8 mouse cellular contexts compared by ENCODE assay signal in genomic region chr13:100776056-100776419, GRCm38 (mm10). TPM values are rescaled to one million over a fixed set of nuclear protein-coding genes. Genes with fewer than 3 reads are reported as not detected.
DNase-seq lines count a peak whose midpoint lies in the region; ATAC-seq and TF ChIP-seq lines count a peak whose summit lies in the region.

No protein-coding gene starts in this region.

- no peak for TF ChIP-seq CTCF in kidney, postnatal 0 days (IDR thresholded peaks at IDR 0.05; ENCODE audit: low read depth)

- H3K9me3 ChIP-seq in kidney, postnatal 0 days (replicated peaks; ENCODE audit: low read length), result no peaks in the 10 kb centered on the region
- H3K9me3 ChIP-seq in embryonic facial prominence, embryonic 11.5 days (replicated peaks; ENCODE audit: control insufficient read depth, low read length), result no peaks in the 10 kb centered on the region
- H3K9me3 ChIP-seq in hindbrain, embryonic 14.5 days (ENCODE audit: control insufficient read depth, low read length), result no peaks in the 10 kb centered on the region
- no peaks in the 10 kb centered on the region for H3K9me3 ChIP-seq in midbrain, embryonic 14.5 days (ENCODE audit: control insufficient read depth, low read length)

- no peaks in the 10 kb centered on the region for H3K36me3 ChIP-seq in kidney, postnatal 0 days (ENCODE audit: insufficient read depth, low read length)
- peaks cover 2% of the 10 kb centered on the region; the same call in 1 of the 2 replicates for H3K36me3 ChIP-seq in embryonic facial prominence, embryonic 11.5 days (replicated peaks; ENCODE audit: control insufficient read depth, insufficient read depth, low read depth, low read length)
- H3K36me3 ChIP-seq in hindbrain, embryonic 14.5 days (replicated peaks; ENCODE audit: control insufficient read depth, insufficient read depth), result no peaks in the 10 kb centered on the region
- H3K36me3 ChIP-seq in midbrain, embryonic 14.5 days (ENCODE audit: control insufficient read depth, insufficient read depth, low read length), result peaks cover 3% of the 10 kb centered on the region; the same call in 1 of the 2 replicates

- H3K4me1 ChIP-seq in kidney, postnatal 0 days (replicated peaks; ENCODE audit: insufficient read depth, low read length), result no peaks in the 10 kb centered on the region
- no peaks in the 10 kb centered on the region for H3K4me1 ChIP-seq in embryonic facial prominence, embryonic 11.5 days (ENCODE audit: control insufficient read depth, insufficient read depth, low read length)
- peaks cover 6% of the 10 kb centered on the region; the same call in 1 of the 2 replicates for H3K4me1 ChIP-seq in hindbrain, embryonic 14.5 days (replicated peaks; ENCODE audit: control insufficient read depth, insufficient read depth, low read length)
- peaks cover 6% of the 10 kb centered on the region for H3K4me1 ChIP-seq in midbrain, embryonic 14.5 days (ENCODE audit: control insufficient read depth, insufficient read depth, low read length)

- WGBS in kidney, postnatal 0 days, result 11% methylated on average over 8 of the region's 8 CpGs
- WGBS in embryonic facial prominence, embryonic 11.5 days, result 18% methylated on average over 8 of the region's 8 CpGs
- WGBS in hindbrain, embryonic 14.5 days, result 13% methylated on average over 8 of the region's 8 CpGs
- 17% methylated on average over 8 of the region's 8 CpGs for WGBS in midbrain, embryonic 14.5 days

- peak overlapping the region; percentile 88 for H3K4me2 ChIP-seq in kidney, postnatal 0 days (ENCODE audit: low read length)
- peak overlapping the region; percentile 34 for H3K4me2 ChIP-seq in embryonic facial prominence, embryonic 11.5 days (ENCODE audit: low read depth, low read length)
- peak overlapping the region; percentile 94 for H3K4me2 ChIP-seq in hindbrain, embryonic 14.5 days (replicated peaks)
- peak overlapping the region; percentile 91 for H3K4me2 ChIP-seq in midbrain, embryonic 14.5 days (ENCODE audit: low read length)

- H3K4me3 ChIP-seq in kidney, postnatal 0 days (replicated peaks; ENCODE audit: low read depth, low read length), result peak overlapping the region; percentile 65
- H3K4me3 ChIP-seq in embryonic facial prominence, embryonic 11.5 days (ENCODE audit: low read depth, low read length), result peak overlapping the region; percentile 89
- H3K4me3 ChIP-seq in hindbrain, embryonic 14.5 days (replicated peaks; ENCODE audit: low read length), result peak overlapping the region; percentile 64
- H3K4me3 ChIP-seq in midbrain, embryonic 14.5 days (replicated peaks; ENCODE audit: low read depth, low read length), result peak overlapping the region; percentile 65

- peak; percentile 17; the same call in 1 of the 2 replicates for ATAC-seq in kidney, postnatal 0 days (replicated peaks; ENCODE audit: low FRiP score, low read depth)
- peak; percentile 4; the same call in 1 of the 2 replicates for ATAC-seq in embryonic facial prominence, embryonic 11.5 days (replicated peaks; ENCODE audit: insufficient number of reproducible peaks, low FRiP score, low TSS enrichment, low read depth)
- ATAC-seq in hindbrain, embryonic 14.5 days (ENCODE audit: low FRiP score), result peak; percentile 44
- ATAC-seq in midbrain, embryonic 14.5 days (ENCODE audit: low FRiP score, low TSS enrichment), result peak; percentile 49

- H3K27ac ChIP-seq in kidney, postnatal 0 days, result no peak overlapping the region
- no peak overlapping the region for H3K27ac ChIP-seq in embryonic facial prominence, embryonic 11.5 days (replicated peaks; ENCODE audit: low read depth, low read length)
- peak overlapping the region; percentile 66; the same call in 1 of the 2 replicates for H3K27ac ChIP-seq in hindbrain, embryonic 14.5 days
- peak overlapping the region; percentile 53; the same call in 1 of the 2 replicates for H3K27ac ChIP-seq in midbrain, embryonic 14.5 days (replicated peaks; ENCODE audit: low read depth, low read length)

- H3K9ac ChIP-seq in kidney, postnatal 0 days (ENCODE audit: low read depth, low read length), result peak overlapping the region; percentile 40; the same call in 1 of the 2 replicates
- H3K9ac ChIP-seq in embryonic facial prominence, embryonic 11.5 days (replicated peaks; ENCODE audit: low read length), result peak overlapping the region; percentile 85; the same call in 1 of the 2 replicates
- peak overlapping the region; percentile 49 for H3K9ac ChIP-seq in hindbrain, embryonic 14.5 days
- peak overlapping the region; percentile 45; the same call in 1 of the 2 replicates for H3K9ac ChIP-seq in midbrain, embryonic 14.5 days (replicated peaks; ENCODE audit: low read length)

- H3K27me3 ChIP-seq in kidney, postnatal 0 days (ENCODE audit: insufficient read depth, low read length), result no peaks in the 10 kb centered on the region
- H3K27me3 ChIP-seq in embryonic facial prominence, embryonic 11.5 days (ENCODE audit: control insufficient read depth, insufficient read depth, low read length), result no peaks in the 10 kb centered on the region
- H3K27me3 ChIP-seq in hindbrain, embryonic 14.5 days (ENCODE audit: control insufficient read depth, insufficient read depth, low read length), result no peaks in the 10 kb centered on the region
- H3K27me3 ChIP-seq in midbrain, embryonic 14.5 days (ENCODE audit: control insufficient read depth, insufficient read depth, low read length), result no peaks in the 10 kb centered on the region

- intact Hi-C loops in gastrocnemius, postnatal 14 days (cut with DNase I; ENCODE audit: low total_unique reads), result no loop called here

- DNase-seq in kidney, postnatal 0 days (ENCODE audit: low spot score), result no peak
- DNase-seq in kidney, adult 18-20 months, result no peak
- DNase-seq in embryonic facial prominence, embryonic 11.5 days (ENCODE audit: low spot score), result no peak
- DNase-seq in hindbrain, embryonic 14.5 days (ENCODE audit: low spot score), result no peak
- no peak for DNase-seq in midbrain, embryonic 14.5 days
- no peak for DNase-seq in gastrocnemius, postnatal 14 days
- no peak for DNase-seq in frontal cortex, adult 2 months (ENCODE audit: extremely low spot score in 1 of 2, low spot score in 1 of 2)
- DNase-seq in cerebellum, postnatal 4 days (ENCODE audit: low spot score in 2 of 2), result no peak

RNA-seq across cellular contexts. Expression of gene Cenph, which starts 0.3 kb away (rescaled TPM):
- 20.9 and 23.8 TPM in 2 replicates for polyA plus RNA-seq in kidney, postnatal 0 days (2015; fragmentation: Nextera tagmentation; extraction: Ambion mirVana)
- polyA plus RNA-seq in embryonic facial prominence, embryonic 11.5 days (2014; fragmentation: Nextera tagmentation; extraction: Ambion mirVana), result 72.1 and 74.2 TPM in 2 replicates
- 6.7 and 6.9 TPM in 2 replicates for polyA plus RNA-seq in hindbrain, embryonic 14.5 days (2014; fragmentation: Nextera tagmentation; extraction: Ambion mirVana)
- polyA plus RNA-seq in midbrain, embryonic 14.5 days (2014; fragmentation: Nextera tagmentation; extraction: Ambion mirVana), result 5.1 and 8.3 TPM in 2 replicates
- under 1 TPM; 0.66 to 0.76 TPM for total RNA-seq in gastrocnemius, postnatal 14 days (2021)
- 1.7 TPM in 2 replicates for polyA plus RNA-seq in frontal cortex, adult 2 months (2012; rRNA removed)

RNA-seq across cellular contexts. Expression of gene Ccnb1, which starts 10.3 kb away (rescaled TPM):
- polyA plus RNA-seq in kidney, postnatal 0 days (2015; fragmentation: Nextera tagmentation; extraction: Ambion mirVana), result 101 and 103 TPM in 2 replicates
- polyA plus RNA-seq in embryonic facial prominence, embryonic 11.5 days (2014; fragmentation: Nextera tagmentation; extraction: Ambion mirVana), result 388 and 419 TPM in 2 replicates
- 40.7 and 51.4 TPM in 2 replicates for polyA plus RNA-seq in hindbrain, embryonic 14.5 days (2014; fragmentation: Nextera tagmentation; extraction: Ambion mirVana)
- 31.0 and 69.9 TPM in 2 replicates for polyA plus RNA-seq in midbrain, embryonic 14.5 days (2014; fragmentation: Nextera tagmentation; extraction: Ambion mirVana)
- total RNA-seq in gastrocnemius, postnatal 14 days (2021), result 1 to 10 TPM; 4.2 to 4.3 TPM
- 1.5 and 1.6 TPM in 2 replicates for polyA plus RNA-seq in frontal cortex, adult 2 months (2012; rRNA removed)

RNA-seq across cellular contexts. Expression of gene Mrps36, which starts 31.6 kb away (rescaled TPM):
- 255 and 260 TPM in 2 replicates for polyA plus RNA-seq in kidney, postnatal 0 days (2015; fragmentation: Nextera tagmentation; extraction: Ambion mirVana)
- polyA plus RNA-seq in embryonic facial prominence, embryonic 11.5 days (2014; fragmentation: Nextera tagmentation; extraction: Ambion mirVana), result 123 and 129 TPM in 2 replicates
- polyA plus RNA-seq in hindbrain, embryonic 14.5 days (2014; fragmentation: Nextera tagmentation; extraction: Ambion mirVana), result 154 and 169 TPM in 2 replicates
- 132 and 142 TPM in 2 replicates for polyA plus RNA-seq in midbrain, embryonic 14.5 days (2014; fragmentation: Nextera tagmentation; extraction: Ambion mirVana)
- total RNA-seq in gastrocnemius, postnatal 14 days (2021), result 100 to 1,000 TPM; 124 to 151 TPM
- polyA plus RNA-seq in frontal cortex, adult 2 months (2012; rRNA removed), result 79.5 and 83.3 TPM in 2 replicates

RNA-seq across cellular contexts. Expression of gene Cdk7, which starts 45.3 kb away (rescaled TPM):
- 87.2 and 89.1 TPM in 2 replicates for polyA plus RNA-seq in kidney, postnatal 0 days (2015; fragmentation: Nextera tagmentation; extraction: Ambion mirVana)
- 91.1 and 91.3 TPM in 2 replicates for polyA plus RNA-seq in embryonic facial prominence, embryonic 11.5 days (2014; fragmentation: Nextera tagmentation; extraction: Ambion mirVana)
- 37.6 and 42.3 TPM in 2 replicates for polyA plus RNA-seq in hindbrain, embryonic 14.5 days (2014; fragmentation: Nextera tagmentation; extraction: Ambion mirVana)
- polyA plus RNA-seq in midbrain, embryonic 14.5 days (2014; fragmentation: Nextera tagmentation; extraction: Ambion mirVana), result 43.2 and 46.0 TPM in 2 replicates
- total RNA-seq in gastrocnemius, postnatal 14 days (2021), result 10 to 100 TPM; 14.3 to 17.0 TPM
- polyA plus RNA-seq in frontal cortex, adult 2 months (2012; rRNA removed), result 18.6 and 22.2 TPM in 2 replicates

RNA-seq across cellular contexts. Expression of gene Slc30a5, which starts 57.2 kb away (rescaled TPM):
- 53.0 and 54.5 TPM in 2 replicates for polyA plus RNA-seq in kidney, postnatal 0 days (2015; fragmentation: Nextera tagmentation; extraction: Ambion mirVana)
- 53.7 and 62.0 TPM in 2 replicates for polyA plus RNA-seq in embryonic facial prominence, embryonic 11.5 days (2014; fragmentation: Nextera tagmentation; extraction: Ambion mirVana)
- polyA plus RNA-seq in hindbrain, embryonic 14.5 days (2014; fragmentation: Nextera tagmentation; extraction: Ambion mirVana), result 41.8 and 44.5 TPM in 2 replicates
- polyA plus RNA-seq in midbrain, embryonic 14.5 days (2014; fragmentation: Nextera tagmentation; extraction: Ambion mirVana), result 29.0 and 38.7 TPM in 2 replicates
- 10 to 100 TPM; 14.9 to 15.6 TPM for total RNA-seq in gastrocnemius, postnatal 14 days (2021)
- 42.0 and 43.4 TPM in 2 replicates for polyA plus RNA-seq in frontal cortex, adult 2 months (2012; rRNA removed)

Comparison
In these comparisons a context has a peak if more than half of its experiments do, and no peak if none do; other contexts are left out.
1. H3K27ac ChIP-seq: peak in hindbrain, embryonic 14.5 days (single experiment) and midbrain, embryonic 14.5 days (single experiment); none in kidney, postnatal 0 days (single experiment) and embryonic facial prominence, embryonic 11.5 days (single experiment).
2. H3K4me2 ChIP-seq: peak in every context shown above with its lines; median percentile 94 in hindbrain, embryonic 14.5 days; 91 in midbrain, embryonic 14.5 days; 88 in kidney, postnatal 0 days; 34 in embryonic facial prominence, embryonic 11.5 days.
3. RNA of gene Ccnb1, which starts 10.3 kb away (polyA plus RNA-seq): 388 to 419 TPM in embryonic facial prominence, embryonic 11.5 days, 101 to 103 TPM in kidney, postnatal 0 days, 31.0 to 69.9 TPM in midbrain, embryonic 14.5 days and 40.7 to 51.4 TPM in hindbrain, embryonic 14.5 days; 1.5 to 1.6 TPM in frontal cortex, adult 2 months; every median in the first group is over 10 times any median in the second.
4. Peak in every context shown above with its lines, with median percentiles within 50 percentile points of each other: ATAC-seq, H3K4me3 ChIP-seq and H3K9ac ChIP-seq.